Mouse (Mus musculus) C2C12 (cell line): Measurements from ENCODE around the gene Gm21983.

Source experiments
- CTCF ChIP-seq: IDR thresholded peaks from one replicate; pipeline ENCODE4 v1.5.1; 2011; ENCODE audit not compliant: control insufficient read depth, insufficient read depth, insufficient read length
- MAX ChIP-seq: IDR thresholded peaks from one replicate; pipeline ENCODE4 v1.6.1; 2011; ENCODE audit warnings: mild to moderate bottlenecking, control low read depth

DNA sequence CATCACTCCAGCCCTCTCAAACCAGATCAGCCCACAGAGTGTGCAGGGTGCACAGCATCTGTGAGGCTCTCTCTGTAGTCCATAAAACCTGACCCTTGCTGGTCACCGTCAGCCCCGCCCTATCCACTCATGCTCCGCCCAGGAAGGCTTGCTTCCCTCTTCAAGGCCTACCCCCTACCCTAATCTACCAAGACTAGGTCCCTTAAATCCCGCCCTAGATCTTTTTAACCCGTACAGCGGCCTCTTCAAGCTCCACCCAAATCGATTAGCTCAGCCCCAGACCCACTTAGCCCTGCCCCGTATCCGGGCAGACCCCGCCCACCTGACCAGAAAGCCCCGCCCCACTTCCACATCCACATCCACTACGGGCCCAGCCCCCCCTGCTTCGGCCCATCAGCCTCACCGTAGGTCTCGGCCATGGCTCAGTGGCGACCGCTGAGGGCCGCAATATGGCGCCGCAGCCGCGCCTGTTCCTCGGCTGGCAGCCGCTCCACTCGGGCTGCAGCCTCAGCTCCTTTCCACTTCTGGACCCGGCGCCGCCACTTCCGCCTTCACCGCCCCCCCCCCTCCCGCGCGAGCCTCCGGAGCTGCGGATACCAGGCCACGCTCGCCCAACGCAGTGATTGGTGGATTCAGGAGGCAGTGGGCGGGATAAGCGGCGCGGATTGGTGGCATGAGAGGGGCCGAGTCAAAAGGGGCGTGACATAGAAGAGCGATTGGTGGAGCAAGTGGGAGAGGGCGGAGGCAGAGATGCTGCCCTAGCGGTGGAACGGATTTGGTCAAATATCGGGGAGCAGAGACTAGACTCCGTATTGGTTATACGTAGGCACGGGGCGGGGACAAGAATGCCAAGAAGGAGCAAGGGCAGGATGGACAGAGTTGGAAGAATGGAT lies 2.3 kb downstream of the Gm21983 start, which contains the start of gene Rab4b:
- TF ChIP-seq MAX = no peak
- TF ChIP-seq CTCF = no peak
